13 mouse cellular contexts compared by ENCODE assay signal in genomic region chr6:4739522-4740355, GRCm38 (mm10). TPM values are rescaled to one million over a fixed set of nuclear protein-coding genes. Genes with fewer than 3 reads are reported as not detected.
A peak's percentile ranks its signal among the peaks of the same experiment; 100 is the strongest.
DNase-seq lines count a peak whose midpoint lies in the region; ATAC-seq and TF ChIP-seq lines count a peak whose summit lies in the region.
"Had no signal": no experiment of that assay in that cellular context is flagged by ENCODE, and none has a peak within 500 bp of the region (broad histone marks: within the 10 kb centered on the region; RNA-seq: fewer than 3 reads in every experiment).

No protein-coding gene starts in this region.

- TF ChIP-seq CTCF in layer of hippocampus, adult 2 months (conservative IDR thresholded peaks at IDR 0.05) = no peak

- H3K27ac ChIP-seq in limb, embryonic 11.5 days (replicated peaks; ENCODE audit: low read depth, low read length) = no peak overlapping the region
- no peak overlapping the region for H3K27ac ChIP-seq in limb, embryonic 10.5 days
- H3K27ac ChIP-seq in forebrain, embryonic 14.5 days (ENCODE audit: low read depth, low read length) = peak overlapping the region; percentile 58; the same call in 1 of the 2 replicates
- H3K27ac ChIP-seq in limb, embryonic 13.5 days = 0 out of 2 replicates have a peak overlapping the region, but pooled peaks have one; percentile 10
- no peak overlapping the region for H3K27ac ChIP-seq in neural tube, embryonic 15.5 days (replicated peaks)
- H3K27ac ChIP-seq in layer of hippocampus, adult 2 months = no peak overlapping the region
- H3K27ac ChIP-seq: intestine, embryonic 15.5 days; liver, embryonic 12.5 days had no signal

- H3K36me3 ChIP-seq in limb, embryonic 11.5 days (ENCODE audit: control insufficient read depth, insufficient read depth, low read length) = no peaks in the 10 kb centered on the region
- H3K36me3 ChIP-seq in limb, embryonic 10.5 days = peaks cover 2% of the 10 kb centered on the region; the same call in 1 of the 2 replicates
- no peaks in the 10 kb centered on the region for H3K36me3 ChIP-seq in forebrain, embryonic 14.5 days (ENCODE audit: control insufficient read depth, insufficient read depth, low read length)
- H3K36me3 ChIP-seq in limb, embryonic 13.5 days = no peaks in the 10 kb centered on the region
- H3K36me3 ChIP-seq in neural tube, embryonic 15.5 days = no peaks in the 10 kb centered on the region
- H3K36me3 ChIP-seq: intestine, embryonic 15.5 days; liver, embryonic 12.5 days had no signal

- WGBS in limb, embryonic 11.5 days = 13% methylated on average over 13 of the region's 13 CpGs
- 8% methylated on average over 13 of the region's 13 CpGs for WGBS in limb, embryonic 10.5 days
- 3% methylated on average over 13 of the region's 13 CpGs for WGBS in forebrain, embryonic 14.5 days
- 20% methylated on average over 13 of the region's 13 CpGs for WGBS in limb, embryonic 13.5 days
- WGBS in neural tube, embryonic 15.5 days = 9% methylated on average over 13 of the region's 13 CpGs

- H3K4me3 ChIP-seq in limb, embryonic 11.5 days (ENCODE audit: low read depth, low read length) = no peak overlapping the region
- H3K4me3 ChIP-seq in limb, embryonic 10.5 days = no peak overlapping the region
- H3K4me3 ChIP-seq in forebrain, embryonic 14.5 days (ENCODE audit: low read depth, low read length) = no peak overlapping the region
- H3K4me3 ChIP-seq in limb, embryonic 13.5 days = no peak overlapping the region
- H3K4me3 ChIP-seq in neural tube, embryonic 15.5 days (replicated peaks) = no peak overlapping the region
- H3K4me3 ChIP-seq in layer of hippocampus, adult 2 months = no peak overlapping the region; the same call in 1 of the 2 replicates
- H3K4me3 ChIP-seq: intestine, embryonic 15.5 days; liver, embryonic 12.5 days had no signal

- no peak overlapping the region for H3K4me2 ChIP-seq in limb, embryonic 11.5 days (ENCODE audit: low read depth, severe bottlenecking)
- H3K4me2 ChIP-seq in forebrain, embryonic 14.5 days (ENCODE audit: low read length) = peak overlapping the region; percentile 32
- H3K4me2 ChIP-seq in limb, embryonic 13.5 days (replicated peaks) = 0 out of 2 replicates have a peak overlapping the region, but pooled peaks have one; percentile 17
- peak overlapping the region; percentile 28 for H3K4me2 ChIP-seq in neural tube, embryonic 15.5 days
- H3K4me2 ChIP-seq: intestine, embryonic 15.5 days; liver, embryonic 12.5 days had no signal

- H3K9me3 ChIP-seq in limb, embryonic 11.5 days (ENCODE audit: control insufficient read depth, low read length) = no peaks in the 10 kb centered on the region
- no peaks in the 10 kb centered on the region for H3K9me3 ChIP-seq in limb, embryonic 10.5 days (replicated peaks)
- H3K9me3 ChIP-seq in forebrain, embryonic 14.5 days (replicated peaks; ENCODE audit: control insufficient read depth, low read length) = no peaks in the 10 kb centered on the region
- H3K9me3 ChIP-seq in limb, embryonic 13.5 days = no peaks in the 10 kb centered on the region
- H3K9me3 ChIP-seq in neural tube, embryonic 15.5 days (replicated peaks) = no peaks in the 10 kb centered on the region
- H3K9me3 ChIP-seq: intestine, embryonic 15.5 days; liver, embryonic 12.5 days had no signal

- no peaks in the 10 kb centered on the region for H3K27me3 ChIP-seq in limb, embryonic 11.5 days (ENCODE audit: control insufficient read depth, insufficient read depth, low read length)
- H3K27me3 ChIP-seq in limb, embryonic 10.5 days (ENCODE audit: low read depth, poor library complexity, severe bottlenecking) = no peaks in the 10 kb centered on the region
- no peaks in the 10 kb centered on the region for H3K27me3 ChIP-seq in forebrain, embryonic 14.5 days (replicated peaks; ENCODE audit: control insufficient read depth, insufficient read depth, low read length)
- peaks cover 4% of the 10 kb centered on the region; the same call in 1 of the 2 replicates for H3K27me3 ChIP-seq in limb, embryonic 13.5 days
- no peaks in the 10 kb centered on the region for H3K27me3 ChIP-seq in neural tube, embryonic 15.5 days (replicated peaks)
- H3K27me3 ChIP-seq: intestine, embryonic 15.5 days; liver, embryonic 12.5 days; Patski had no signal

- H3K4me1 ChIP-seq in limb, embryonic 11.5 days (ENCODE audit: control insufficient read depth, insufficient read depth, low read length) = peaks cover 22% of the 10 kb centered on the region
- peaks cover 59% of the 10 kb centered on the region for H3K4me1 ChIP-seq in limb, embryonic 10.5 days
- H3K4me1 ChIP-seq in forebrain, embryonic 14.5 days (ENCODE audit: control insufficient read depth, insufficient read depth, low read length) = peaks cover 43% of the 10 kb centered on the region
- H3K4me1 ChIP-seq in limb, embryonic 13.5 days = peaks cover 40% of the 10 kb centered on the region
- peaks cover 36% of the 10 kb centered on the region for H3K4me1 ChIP-seq in neural tube, embryonic 15.5 days
- H3K4me1 ChIP-seq: intestine, embryonic 15.5 days had no signal

- DNase-seq in limb, embryonic 11.5 days (ENCODE audit: low spot score) = peak; percentile 19
- no peak for DNase-seq in limb, embryonic 10.5 days (ENCODE audit: low spot score)
- peak; percentile 87 for DNase-seq in forebrain, embryonic 14.5 days (ENCODE audit: low spot score)
- DNase-seq in cerebellum, postnatal 10 days = no peak
- DNase-seq in left cerebral cortex, adult 8-10 months (ENCODE audit: low spot score in 2 of 2) = no peak
- no peak for DNase-seq in layer of hippocampus, adult 2 months (ENCODE audit: low spot score in 2 of 2)
- DNase-seq: adrenal gland, adult 8-10 months; thymus, postnatal 25 days had no signal

- ATAC-seq in limb, embryonic 11.5 days (ENCODE audit: insufficient number of reproducible peaks, low FRiP score, low TSS enrichment, low read depth) = no peak
- peak; percentile 77 for ATAC-seq in forebrain, embryonic 14.5 days
- no peak for ATAC-seq in limb, embryonic 13.5 days (ENCODE audit: low FRiP score, low read depth)
- no peak for ATAC-seq in neural tube, embryonic 15.5 days (ENCODE audit: low FRiP score)
- ATAC-seq: intestine, embryonic 15.5 days; liver, embryonic 12.5 days had no signal

- no peak overlapping the region for H3K9ac ChIP-seq in limb, embryonic 11.5 days (ENCODE audit: low read length)
- H3K9ac ChIP-seq in forebrain, embryonic 14.5 days (ENCODE audit: low read length) = no peak overlapping the region
- no peak overlapping the region for H3K9ac ChIP-seq in limb, embryonic 13.5 days
- no peak overlapping the region for H3K9ac ChIP-seq in neural tube, embryonic 15.5 days (replicated peaks)
- H3K9ac ChIP-seq: intestine, embryonic 15.5 days; liver, embryonic 12.5 days had no signal

RNA-seq across cellular contexts. Expression of gene Sgce, which starts 7.3 kb away (rescaled TPM):
- 49.3 and 53.4 TPM in 2 replicates for polyA plus RNA-seq in limb, embryonic 11.5 days (2014; fragmentation: Nextera tagmentation; extraction: Ambion mirVana)
- polyA plus RNA-seq in limb, embryonic 10.5 days (2016; fragmentation: Nextera tagmentation; extraction: Ambion mirVana) = 38.5 and 52.3 TPM in 2 replicates
- polyA plus RNA-seq in forebrain, embryonic 14.5 days (2014; fragmentation: Nextera tagmentation; extraction: Ambion mirVana) = 48.0 and 48.3 TPM in 2 replicates
- 77.7 and 78.6 TPM in 2 replicates for polyA plus RNA-seq in limb, embryonic 13.5 days (2015; fragmentation: Nextera tagmentation; extraction: Ambion mirVana)
- 56.1 and 60.4 TPM in 2 replicates for polyA plus RNA-seq in neural tube, embryonic 15.5 days (2015; fragmentation: Nextera tagmentation; extraction: Ambion mirVana)
- total RNA-seq in left cerebral cortex, adult 8-10 months (2022) = 10 to 100 TPM; 33.0 to 37.0 (median 35.7) TPM
- 10 to 100 TPM; 32.2 to 34.3 TPM for total RNA-seq in layer of hippocampus, adult 2 months (2021)

RNA-seq across cellular contexts. Expression of gene Peg10, which starts 7.4 kb away (rescaled TPM):
- 38.9 and 40.0 TPM in 2 replicates for polyA plus RNA-seq in limb, embryonic 11.5 days (2014; fragmentation: Nextera tagmentation; extraction: Ambion mirVana)
- 32.7 and 33.5 TPM in 2 replicates for polyA plus RNA-seq in limb, embryonic 10.5 days (2016; fragmentation: Nextera tagmentation; extraction: Ambion mirVana)
- polyA plus RNA-seq in forebrain, embryonic 14.5 days (2014; fragmentation: Nextera tagmentation; extraction: Ambion mirVana) = 9.3 and 9.8 TPM in 2 replicates
- polyA plus RNA-seq in limb, embryonic 13.5 days (2015; fragmentation: Nextera tagmentation; extraction: Ambion mirVana) = 11.4 and 11.8 TPM in 2 replicates
- 3.9 and 4.7 TPM in 2 replicates for polyA plus RNA-seq in neural tube, embryonic 15.5 days (2015; fragmentation: Nextera tagmentation; extraction: Ambion mirVana)
- 10 to 100 TPM; 15.3 to 18.5 (median 16.4) TPM for total RNA-seq in left cerebral cortex, adult 8-10 months (2022)
- 1 to 10 TPM; 7.0 to 7.8 TPM for total RNA-seq in layer of hippocampus, adult 2 months (2021)

Comparison
In these comparisons a context has a peak if more than half of its experiments do, and no peak if none do; other contexts are left out.
1. DNase-seq: peak in limb, embryonic 11.5 days (single experiment) and forebrain, embryonic 14.5 days (single experiment); none in limb, embryonic 10.5 days (single experiment), cerebellum, postnatal 10 days (0 of 2), left cerebral cortex, adult 8-10 months (0 of 2) and layer of hippocampus, adult 2 months (0 of 2).
2. H3K27ac ChIP-seq: peak in forebrain, embryonic 14.5 days (single experiment) and limb, embryonic 13.5 days (single experiment); none in limb, embryonic 11.5 days (single experiment), limb, embryonic 10.5 days (single experiment), neural tube, embryonic 15.5 days (single experiment) and layer of hippocampus, adult 2 months (single experiment).